16 mouse cellular contexts compared by ENCODE assay signal in genomic region chr8:124713207-124713606, GRCm38 (mm10).
"Had no signal": no experiment of that assay in that cellular context is flagged by ENCODE, and none has a peak within 500 bp of the region (broad histone marks: within the 10 kb centered on the region; RNA-seq: fewer than 3 reads in every experiment).

No protein-coding gene starts in this region.

- ATAC-seq: intestine, embryonic 16.5 days; midbrain, embryonic 16.5 days had no signal

- H3K27ac ChIP-seq: limb, embryonic 15.5 days; midbrain, embryonic 12.5 days; neural tube, embryonic 15.5 days had no signal

- H3K9me3 ChIP-seq: limb, embryonic 15.5 days; megakaryocyte, embryonic 14.5 days; midbrain, embryonic 12.5 days; neural tube, embryonic 15.5 days had no signal

- DNase-seq: kidney, adult 2 months; kidney, postnatal 25 days; layer of hippocampus, postnatal 36 days; lung, embryonic 14.5 days; lung, postnatal 10 days; lung, postnatal 4 days; right cerebral cortex, postnatal 4 days; spleen, adult 18-20 months; thymus, adult 18-20 months; thymus, postnatal 25 days had no signal

- H3K4me1 ChIP-seq: limb, embryonic 15.5 days; midbrain, embryonic 12.5 days; neural tube, embryonic 15.5 days had no signal

- H3K4me3 ChIP-seq: limb, embryonic 15.5 days; megakaryocyte, embryonic 14.5 days; midbrain, embryonic 12.5 days; neural tube, embryonic 15.5 days had no signal

- H3K27me3 ChIP-seq: limb, embryonic 15.5 days; megakaryocyte, embryonic 14.5 days; midbrain, embryonic 12.5 days; neural tube, embryonic 15.5 days had no signal

- H3K9ac ChIP-seq: limb, embryonic 15.5 days; lung, embryonic 14.5 days; midbrain, embryonic 12.5 days; neural tube, embryonic 15.5 days had no signal

- H3K4me2 ChIP-seq: limb, embryonic 15.5 days; lung, embryonic 14.5 days; midbrain, embryonic 12.5 days; neural tube, embryonic 15.5 days had no signal
